Mouse (Mus musculus) myocyte (in vitro differentiated cells): ENCODE results near the gene Ly6g5b. TPM values are rescaled to one million over a fixed set of nuclear protein-coding genes. Genes with fewer than 3 reads are reported as not detected.
A peak's percentile ranks its signal among the peaks of the same experiment; 100 is the strongest.

Experiments
- H3K27me3 ChIP-seq: one replicate; pipeline ENCODE4 v1.6.1; 2011; ENCODE audit not compliant: control insufficient read depth, insufficient read depth, insufficient read length
- H3K36me3 ChIP-seq: one replicate; pipeline ENCODE4 v1.6.1; 2011; ENCODE audit not compliant: control insufficient read depth, insufficient read depth
- H3K4me2 ChIP-seq: one replicate; pipeline ENCODE4 v1.6.1; 2011; ENCODE audit warnings: low read depth, control low read depth
- H3K4me3 ChIP-seq: one replicate; pipeline ENCODE4 v1.5.1; 2011; ENCODE audit warnings: mild to moderate bottlenecking, control low read depth, moderate library complexity
- H3K79me2 ChIP-seq: one replicate; pipeline ENCODE4 v1.6.1; 2011; ENCODE audit not compliant: control insufficient read depth, insufficient read depth
- H3ac ChIP-seq: one replicate; pipeline ENCODE4 v1.6.1; 2011; ENCODE audit not compliant: control insufficient read depth, insufficient read length
- CEBPB ChIP-seq: IDR thresholded peaks from 2 replicates; pipeline ENCODE4 v1.6.1; 2011; ENCODE audit warnings: mild to moderate bottlenecking, moderate library complexity; ENCODE audit not compliant: poor library complexity, insufficient read depth, severe bottlenecking
- E2F4 ChIP-seq: IDR thresholded peaks from one replicate; pipeline ENCODE4 v1.6.1; 2011; ENCODE audit warnings: mild to moderate bottlenecking, control low read depth, moderate library complexity; ENCODE audit not compliant: insufficient read depth
- MAX ChIP-seq: IDR thresholded peaks from one replicate; pipeline ENCODE4 v1.6.1; 2011; ENCODE audit warnings: low read depth, mild to moderate bottlenecking, control low read depth
- MYOD1 ChIP-seq, 3 experiments: IDR thresholded peaks; one replicate each; pipeline ENCODE4 v1.6.1; 2011; ENCODE audit warnings: control low read depth in 2 of 3, low read depth in 2 of 3, mild to moderate bottlenecking in 2 of 3, moderate library complexity in 1 of 3; ENCODE audit not compliant: insufficient read length in 2 of 3, control insufficient read depth in 1 of 3
- MYOG ChIP-seq, 3 experiments: IDR thresholded peaks; one replicate each; pipeline ENCODE4 v1.6.1; 2011; ENCODE audit warnings: control low read depth in 2 of 3, low read depth in 2 of 3, mild to moderate bottlenecking in 2 of 3; ENCODE audit not compliant: insufficient read length in 2 of 3, control insufficient read depth in 1 of 3, insufficient read depth in 1 of 3
- POLR2A ChIP-seq: IDR thresholded peaks from one replicate; pipeline ENCODE4 v1.6.1; 2011; ENCODE audit warnings: low read depth, mild to moderate bottlenecking, control low read depth, moderate library complexity; ENCODE audit not compliant: insufficient read length
- POLR2AphosphoS2 ChIP-seq: IDR thresholded peaks from one replicate; pipeline ENCODE4 v1.6.1; 2011; ENCODE audit warnings: low read depth, control low read depth; ENCODE audit not compliant: insufficient read length
- REST ChIP-seq: IDR thresholded peaks from one replicate; pipeline ENCODE4 v1.6.1; 2011; ENCODE audit warnings: mild to moderate bottlenecking, control low read depth, moderate library complexity; ENCODE audit not compliant: insufficient read depth, insufficient read length
- SRF ChIP-seq: IDR thresholded peaks from one replicate; pipeline ENCODE4 v1.6.1; 2011; ENCODE audit warnings: low read depth; ENCODE audit not compliant: control insufficient read depth, insufficient read length
- TCF12 ChIP-seq: IDR thresholded peaks from one replicate; pipeline ENCODE4 v1.6.1; 2011; ENCODE audit warnings: mild to moderate bottlenecking, control low read depth; ENCODE audit not compliant: poor library complexity, insufficient read depth, severe bottlenecking
- TCF3 ChIP-seq: IDR thresholded peaks from one replicate; pipeline ENCODE4 v1.6.1; 2011; ENCODE audit warnings: low read depth, control low read depth; ENCODE audit not compliant: insufficient read length
- USF1 ChIP-seq: IDR thresholded peaks from one replicate; pipeline ENCODE4 v1.6.1; 2011; ENCODE audit warnings: low read depth, mild to moderate bottlenecking, control low read depth, moderate library complexity
- polyA plus RNA-seq: library from polyadenylated mRNA; unstranded; fragments of >200 nt; fragmentation: generic; extraction: Trizol; gene quantifications from one replicate; pipeline ENCODE4 v1.2.1, GENCODE M21; 2012; ENCODE audit warnings: missing spikeins

Gene Ly6g5b
- polyA plus RNA-seq, 1 experiment: 0.11 TPM

GRCm38 (mm10) chr17:35076507-35077176, 38.6 kb downstream of the Ly6g5b start, which contains the start of gene Ly6g6e:
Ly6g6e (plus strand) TSS chr17:35076902.
- TF ChIP-seq SRF (no peak), MYOD1 (IDR thresholded peaks at IDR 0.05; ENCODE audit: control insufficient read depth in 1 of 3, insufficient read length in 2 of 3, low read depth in 2 of 3) (no peak), POLR2AphosphoS2 (no peak), POLR2A (no peak), E2F4 (no peak), TCF3 (no peak), REST (no peak), MYOG (IDR thresholded peaks at IDR 0.05; ENCODE audit: control insufficient read depth in 1 of 3, insufficient read depth in 1 of 3, insufficient read length in 2 of 3, low read depth in 2 of 3) (no peak), TCF12 (no peak)

GRCm38 (mm10) chr17:35074097-35074496, 41.1 kb downstream of the Ly6g5b start:
- Histone ChIP-seq H3K4me3 (no peak overlapping the region), H3K27me3 (peaks cover 9% of the 10 kb centered on the region), H3ac (no peak overlapping the region), H3K4me2 (no peak overlapping the region), H3K36me3 (no peaks in the 10 kb centered on the region), H3K79me2 (no peaks in the 10 kb centered on the region)
- TF ChIP-seq E2F4 (no peak), USF1 (no peak), TCF3 (no peak), MYOG (IDR thresholded peaks at IDR 0.05; ENCODE audit: control insufficient read depth in 1 of 3, insufficient read depth in 1 of 3, insufficient read length in 2 of 3, low read depth in 2 of 3) (no peak), POLR2AphosphoS2 (no peak), MYOD1 (IDR thresholded peaks at IDR 0.05; ENCODE audit: control insufficient read depth in 1 of 3, insufficient read length in 2 of 3, low read depth in 2 of 3) (no peak), SRF (no peak), CEBPB (no peak), TCF12 (no peak), POLR2A (no peak)

More at GRCm38 (mm10) chr17:35076507-35077176, 38.6 kb downstream of the Ly6g5b start, which contains the start of gene Ly6g6e:
- H3ac ChIP-seq: no peak within 1 kb of the TSS
- peaks cover 9% of the 10 kb centered on the region for H3K27me3 ChIP-seq
- H3K79me2 ChIP-seq: no peaks in the 10 kb centered on the region
- H3K4me3 ChIP-seq: no peak within 1 kb of the TSS
- no peak within 1 kb of the TSS for H3K4me2 ChIP-seq
- no peaks in the 10 kb centered on the region for H3K36me3 ChIP-seq

- H3K4me3 ChIP-seq: no peak overlapping the region
- no peak overlapping the region for H3K4me2 ChIP-seq
- no peaks in the 10 kb centered on the region for H3K36me3 ChIP-seq
- TF ChIP-seq MYOD1 (IDR thresholded peaks at IDR 0.05; ENCODE audit: control insufficient read depth in 1 of 3, insufficient read length in 2 of 3, low read depth in 2 of 3) (peak in 1 of 3 experiments; percentile 12), REST (no peak), MYOG (IDR thresholded peaks at IDR 0.05; ENCODE audit: control insufficient read depth in 1 of 3, insufficient read depth in 1 of 3, insufficient read length in 2 of 3, low read depth in 2 of 3) (peak in 1 of 3 experiments; percentile 5), MAX (no peak)
- no peak overlapping the region for H3ac ChIP-seq
- H3K79me2 ChIP-seq: no peaks in the 10 kb centered on the region
- H3K27me3 ChIP-seq: no peaks in the 10 kb centered on the region
Observed at GRCm38 (mm10) chr17:35071454-35071853, 43.8 kb downstream of the Ly6g5b start.

- no peak overlapping the region for H3ac ChIP-seq
- TF ChIP-seq E2F4 (no peak), USF1 (no peak), POLR2AphosphoS2 (no peak), MYOD1 (IDR thresholded peaks at IDR 0.05; ENCODE audit: control insufficient read depth in 1 of 3, insufficient read length in 2 of 3, low read depth in 2 of 3) (no peak), MAX (no peak), CEBPB (no peak), REST (no peak), TCF12 (no peak), MYOG (IDR thresholded peaks at IDR 0.05; ENCODE audit: control insufficient read depth in 1 of 3, insufficient read depth in 1 of 3, insufficient read length in 2 of 3, low read depth in 2 of 3) (no peak), TCF3 (no peak), SRF (no peak), POLR2A (no peak)
- H3K4me3 ChIP-seq: no peak overlapping the region
- no peaks in the 10 kb centered on the region for H3K79me2 ChIP-seq
- H3K27me3 ChIP-seq: no peaks in the 10 kb centered on the region
- no peaks in the 10 kb centered on the region for H3K36me3 ChIP-seq
- no peak overlapping the region for H3K4me2 ChIP-seq
Observed at GRCm38 (mm10) chr17:35070556-35071229, 44.5 kb downstream of the Ly6g5b start.
